Mouse (Mus musculus) megakaryocyte progenitor cell, adult 5-6 weeks (primary cell): ENCODE data around the gene Susd6. TPM values are rescaled to one million over a fixed set of nuclear protein-coding genes. Genes with fewer than 3 reads are reported as not detected.
"Not testable (repeated sequence)": the region's sequence is repeated elsewhere in the genome, so short reads cannot be mapped to it uniquely, and the experiment has no call there.

Experiments
- ATAC-seq: replicated peaks from 2 replicates; pipeline ENCODE4 v1.8.0; 2016; ENCODE audit warnings: mild to moderate bottlenecking, moderate TSS enrichment, inconsistent platforms; ENCODE audit not compliant: poor library complexity
- total RNA-seq, 2 experiments: library from RNA; stranded (forward) in 1 of 2; stranded (reverse) in 1 of 2; fragments of 157-497, 149-512 nt in 1 of 2; fragments of 200-1000 nt in 1 of 2; gene quantifications; 2 replicates each; pipeline versions ENCODE4 v1.2.3 to v1.2.4; 2015 to 2017

Susd6 gene
- total RNA-seq, 2 experiments from 2014 or later: 14.5 to 15.9 TPM

GRCm38 (mm10) chr12:80811646-80812509 is 21.6 kb downstream of the Susd6 start:
- peak; percentile 38 for ATAC-seq

GRCm38 (mm10) chr12:80812510-80812820 is 22.2 kb downstream of the Susd6 start:
- peak; percentile 12; the same call in 1 of the 2 replicates for ATAC-seq

DNA sequence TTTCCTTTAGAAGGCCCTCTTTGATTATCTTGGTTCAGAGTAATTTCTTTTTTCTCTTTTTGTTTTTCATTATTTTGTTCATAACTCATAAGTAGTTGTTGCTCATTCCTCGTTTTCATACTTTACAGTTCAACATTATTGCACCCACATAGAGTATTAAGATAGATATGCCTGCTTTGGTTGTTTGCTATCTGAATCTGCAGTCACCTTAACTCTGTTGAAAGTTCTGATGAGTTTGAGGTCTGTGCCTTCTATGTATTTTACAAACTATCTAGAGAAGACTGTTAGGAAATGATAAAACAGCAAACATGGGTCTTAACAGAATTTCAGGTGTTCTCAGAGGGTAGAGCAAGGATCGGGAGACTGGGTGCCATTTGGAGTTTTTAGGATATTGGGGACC is 23.1 kb downstream of the Susd6 start:
- no peak for ATAC-seq

DNA sequence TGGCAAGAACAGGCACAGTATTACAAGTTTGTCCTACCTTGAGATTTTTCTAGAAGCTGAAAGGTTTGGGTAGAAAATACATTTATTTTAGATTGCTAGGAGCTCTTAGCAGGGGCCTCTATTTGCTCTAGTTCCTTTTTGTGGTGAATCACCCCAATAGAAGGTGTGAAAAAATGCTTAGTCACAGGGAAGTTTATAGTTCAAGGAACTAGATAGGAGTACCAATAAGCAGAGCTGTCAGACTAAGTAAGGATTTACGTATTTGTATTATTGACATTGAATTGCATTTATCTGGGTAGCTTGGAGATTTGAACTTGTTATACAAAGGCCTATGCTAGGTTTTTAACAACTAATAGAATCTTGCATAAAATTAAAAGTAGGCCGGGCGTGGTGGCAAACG is 23.6 kb downstream of the Susd6 start:
- ATAC-seq: peak; percentile 29

GRCm38 (mm10) chr12:80814529-80814928 is 24.2 kb downstream of the Susd6 start:
- ATAC-seq: no peak

DNA sequence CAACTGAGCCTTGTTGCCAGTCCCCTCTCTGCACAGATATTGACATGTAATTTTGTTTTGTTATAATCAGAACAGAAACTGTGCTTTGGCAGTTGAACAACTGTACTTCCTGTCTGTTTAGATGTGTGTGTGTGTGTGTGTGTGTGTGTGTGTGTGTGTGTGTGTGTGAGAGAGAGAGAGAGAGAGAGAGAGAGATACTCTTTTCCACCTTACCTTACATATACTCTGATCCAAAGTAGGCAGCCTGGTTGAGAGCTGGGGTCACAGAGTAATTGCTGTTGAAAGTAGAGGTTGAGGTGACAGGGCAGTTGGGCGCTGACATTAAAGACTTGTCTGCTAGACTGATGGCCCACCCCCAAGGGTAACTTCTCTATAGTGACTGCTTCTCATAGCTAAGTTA is 25.0 kb downstream of the Susd6 start:
- ATAC-seq: 0 out of 2 replicates have a peak, but pooled peaks have one; percentile 11

GRCm38 (mm10) chr12:80815893-80816292 is 25.6 kb downstream of the Susd6 start:
- no peak for ATAC-seq

- peak; percentile 23; the same call in 1 of the 2 replicates for ATAC-seq
Observed at GRCm38 (mm10) chr12:80816380-80817086, 26.2 kb downstream of the Susd6 start.

DNA sequence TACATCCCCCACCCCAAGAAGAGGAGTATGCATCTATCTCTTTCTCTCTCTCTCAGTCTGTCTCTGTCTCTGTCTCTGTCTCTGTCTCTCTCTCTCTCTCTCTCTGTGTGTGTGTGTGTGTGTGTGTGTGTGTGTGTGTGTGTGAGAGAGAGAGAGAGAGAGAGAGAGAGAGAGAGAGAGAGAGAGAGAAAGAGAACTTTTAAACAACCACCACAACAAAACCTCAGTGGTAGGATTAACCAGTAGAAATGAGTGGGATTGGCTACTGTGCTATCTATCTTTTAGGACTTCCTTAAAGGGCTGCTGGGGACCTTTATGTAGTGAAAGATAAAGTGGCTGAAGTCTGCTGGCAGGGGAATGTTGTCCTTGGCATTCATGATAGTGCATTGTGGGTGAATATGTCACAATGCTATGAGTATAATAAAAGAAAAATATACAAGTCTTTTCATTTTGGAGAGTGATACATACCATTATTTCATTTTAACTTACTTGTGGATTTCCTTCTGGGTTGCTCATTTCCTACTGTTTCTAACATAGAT is 27.5 kb downstream of the Susd6 start:
- ATAC-seq: peak; percentile 67

- ATAC-seq: not testable (repeated sequence)
Observed at GRCm38 (mm10) chr12:80819020-80819419, 28.7 kb downstream of the Susd6 start.

DNA sequence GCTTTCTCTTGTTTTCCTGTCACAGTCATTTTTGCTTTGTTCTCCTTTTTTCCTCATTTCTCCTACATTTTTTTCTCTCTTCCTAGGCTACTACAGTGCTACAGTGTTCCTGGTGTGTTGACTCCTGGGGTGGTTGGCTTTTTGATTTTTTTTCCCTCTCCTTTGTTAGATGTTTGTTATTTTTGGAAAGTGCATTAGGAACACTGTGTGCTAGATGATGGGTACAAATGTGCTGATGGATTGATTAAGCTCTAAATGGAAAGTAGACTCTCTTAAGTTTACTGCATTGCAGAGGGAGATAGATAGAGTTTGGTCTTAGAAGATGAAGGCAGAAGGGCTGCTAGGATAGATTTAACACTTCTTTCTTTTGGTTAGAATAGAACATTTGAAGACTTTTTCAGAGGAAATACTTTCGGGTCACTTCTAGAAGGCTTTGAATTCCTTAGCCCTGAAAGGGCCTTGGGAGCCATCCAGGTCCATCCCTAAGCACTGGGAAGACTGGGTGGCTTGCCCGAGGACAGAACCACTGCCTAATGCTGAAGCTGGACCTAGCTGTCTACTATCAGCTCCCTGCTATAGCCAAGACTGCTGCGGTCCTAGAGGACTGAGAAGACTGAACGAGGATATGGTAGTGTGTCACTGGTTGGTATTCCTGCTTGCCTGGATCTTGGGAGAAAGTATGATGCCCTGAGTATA is 31.1 kb downstream of the Susd6 start:
- ATAC-seq: no peak

DNA sequence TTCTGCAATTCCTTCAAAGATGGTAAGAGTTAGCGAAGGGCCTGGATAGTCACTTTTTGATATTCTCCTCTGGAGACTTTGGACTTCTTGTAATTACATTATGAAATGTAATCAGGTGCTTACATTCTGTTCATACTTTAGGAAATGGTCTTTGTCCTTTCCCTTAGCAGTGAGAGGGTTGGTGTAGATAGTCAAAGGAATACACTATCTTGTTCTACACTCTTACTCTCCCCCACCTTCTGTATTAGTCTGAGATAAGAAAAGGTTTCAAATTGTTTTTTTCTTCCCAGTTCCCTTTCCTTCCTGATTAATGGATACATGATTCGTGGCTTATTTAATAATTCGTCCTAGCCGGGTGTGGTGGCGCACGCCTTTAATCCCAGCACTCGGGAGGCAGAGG is 32.2 kb downstream of the Susd6 start:
- peak; percentile 54 for ATAC-seq

DNA sequence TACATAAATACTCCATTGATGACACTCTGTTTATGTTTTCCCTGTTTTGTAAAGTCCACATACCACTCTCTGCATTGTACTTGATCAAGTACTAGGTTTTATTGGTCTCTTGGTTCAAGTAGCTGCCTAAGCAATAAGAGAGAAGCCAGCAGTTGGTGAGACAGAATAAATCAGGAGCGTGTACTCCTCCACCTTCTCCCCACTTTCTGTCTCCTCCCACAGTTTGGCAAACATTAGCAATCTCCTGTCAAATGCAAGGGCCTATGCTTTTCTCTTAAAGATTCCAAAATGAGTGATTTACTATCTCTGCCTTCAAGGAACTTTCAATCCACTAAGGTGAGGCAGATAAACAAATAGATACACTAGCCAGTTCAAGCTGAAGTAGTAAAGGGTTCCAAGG is 33.9 kb downstream of the Susd6 start:
- ATAC-seq: no peak

DNA sequence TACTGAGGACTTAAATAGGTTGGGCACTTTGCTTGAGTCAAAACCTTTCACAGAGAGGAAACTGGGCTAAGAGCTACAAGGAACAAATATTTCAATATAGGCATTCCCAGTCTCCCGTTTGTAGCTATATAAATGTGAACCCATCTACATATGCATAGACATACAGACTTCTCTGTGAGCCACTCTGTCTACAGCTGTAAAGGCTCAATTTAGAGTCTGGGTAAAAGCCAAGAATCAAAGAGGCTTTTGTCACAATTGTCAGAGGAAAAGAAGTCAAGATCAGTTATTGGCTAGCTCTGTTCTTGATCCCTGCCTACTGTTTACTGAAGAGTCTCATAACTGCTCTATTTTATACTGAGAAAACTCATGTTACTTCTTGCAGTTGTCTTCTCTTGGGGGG is 36.1 kb downstream of the Susd6 start:
- ATAC-seq: no peak

GRCm38 (mm10) chr12:80827464-80828015 is 37.2 kb downstream of the Susd6 start:
- peak; percentile 12; the same call in 1 of the 2 replicates for ATAC-seq

- no peak for ATAC-seq
Observed at GRCm38 (mm10) chr12:80828020-80828419, 37.7 kb downstream of the Susd6 start.

GRCm38 (mm10) chr12:80828951-80829350 is 38.6 kb downstream of the Susd6 start:
- no peak for ATAC-seq

GRCm38 (mm10) chr12:80830211-80830610 is 39.9 kb downstream of the Susd6 start:
- ATAC-seq: no peak

- ATAC-seq: peak; percentile 16; the same call in 1 of the 2 replicates
Observed at GRCm38 (mm10) chr12:80830820-80831219, 40.5 kb downstream of the Susd6 start.

DNA sequence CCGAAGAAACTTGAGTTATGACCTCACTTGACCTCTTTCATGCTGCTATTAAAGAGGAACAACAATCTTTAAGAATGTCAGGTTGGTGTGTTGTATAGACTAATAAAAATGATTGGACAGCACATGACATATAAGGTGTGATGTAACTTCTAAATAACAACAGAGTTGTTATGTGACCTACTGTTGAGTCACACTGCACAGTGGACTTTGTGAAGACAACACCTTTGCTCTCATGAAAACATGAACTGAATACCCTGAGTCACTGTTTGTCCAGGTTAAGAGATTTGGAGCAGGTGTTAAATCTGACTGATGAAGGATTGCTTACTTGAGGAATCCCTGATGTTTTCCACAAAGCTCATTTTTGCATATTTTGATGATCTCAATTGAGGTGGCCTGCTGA is 42.0 kb downstream of the Susd6 start:
- ATAC-seq: no peak

DNA sequence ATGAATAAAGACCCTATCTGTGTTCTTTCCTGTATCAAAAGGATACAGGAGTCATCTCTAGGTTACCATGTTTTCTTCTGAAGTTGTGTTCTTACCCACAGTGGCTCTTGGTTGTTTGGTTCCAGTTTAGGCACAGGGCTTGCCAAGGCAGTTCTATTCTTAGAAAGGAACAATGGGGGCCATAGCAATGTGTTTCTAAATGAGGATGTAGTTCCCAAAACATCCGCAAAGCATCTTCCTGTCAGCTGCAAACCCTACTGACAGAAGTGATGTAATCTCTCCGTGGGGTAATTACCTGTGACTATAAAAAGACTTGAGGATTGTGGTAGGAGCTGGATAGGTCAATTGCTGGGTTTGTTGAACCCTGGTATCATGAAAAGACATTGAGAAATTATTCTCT is 43.2 kb downstream of the Susd6 start:
- peak; percentile 71 for ATAC-seq
